Mouse (Mus musculus): Measurements from ENCODE around the gene Calm4.

GRCm38 (mm10) chr13:3877185-3877584, 39.6 kb downstream of the Calm4 start:
- TF ChIP-seq CTCF (IDR thresholded peaks at IDR 0.05; ENCODE audit: low read depth) (no peak), EP300 (optimal IDR thresholded peaks at IDR 0.05) (no peak)
